Mouse (Mus musculus): ENCODE data around the gene Rpl29.

- no peak for TF ChIP-seq POLR2A (IDR thresholded peaks at IDR 0.05; ENCODE audit: low read depth, low read length)
- no peak for TF ChIP-seq CTCF (IDR thresholded peaks at IDR 0.05; ENCODE audit: extremely low read depth, insufficient read depth, insufficient read length, insufficient replicate concordance)
These were observed 33.2 kb downstream of the Rpl29 start for GRCm38 (mm10) chr9:106462430-106462800.

All from spleen, adult 2 months (tissue).